Comparison of ENCODE assay signal across 8 mouse cellular contexts in genomic region chr15:85671701-85672191, GRCm38 (mm10).
DNase-seq lines count a peak whose midpoint lies in the region; ATAC-seq and TF ChIP-seq lines count a peak whose summit lies in the region.

No protein-coding gene starts in this region.

- H3K4me1 ChIP-seq in heart, embryonic 16.5 days (ENCODE audit: control insufficient read depth, insufficient read depth, low read length) = peaks cover 36% of the 10 kb centered on the region
- no peaks in the 10 kb centered on the region for H3K4me1 ChIP-seq in liver, embryonic 12.5 days
- H3K4me1 ChIP-seq in small intestine, adult 2 months (ENCODE audit: control insufficient read depth, insufficient read depth, insufficient read length, low read length) = peaks cover 12% of the 10 kb centered on the region

- no peaks in the 10 kb centered on the region for H3K27me3 ChIP-seq in heart, embryonic 16.5 days (ENCODE audit: control insufficient read depth, insufficient read depth, low read length)
- peaks cover 87% of the 10 kb centered on the region for H3K27me3 ChIP-seq in liver, embryonic 12.5 days (replicated peaks)
- no peaks in the 10 kb centered on the region for H3K27me3 ChIP-seq in small intestine, adult 2 months (ENCODE audit: control insufficient read depth, insufficient read depth, low read length)

- peak; percentile 70 for DNase-seq in adrenal gland, postnatal 10 days
- no peak for DNase-seq in adrenal gland, adult 8-10 months
- peak; percentile 29 for DNase-seq in thymus, postnatal 14 days
- DNase-seq in thymus, postnatal 36 days = no peak
- no peak for DNase-seq in ovary, adult 18-20 months (ENCODE audit: low spot score)

- under 1% methylated on average over 50 of the region's 50 CpGs for WGBS in heart, embryonic 16.5 days
- 6% methylated on average over 50 of the region's 50 CpGs for WGBS in liver, embryonic 12.5 days (ENCODE audit: insufficient replicate concordance)
- under 1% methylated on average over 50 of the region's 50 CpGs for WGBS in small intestine, adult 2 months

- TF ChIP-seq CTCF in small intestine, adult 2 months (IDR thresholded peaks at IDR 0.05; ENCODE audit: extremely low read depth, insufficient read length, insufficient replicate concordance, low read depth, low read length) = no peak

- H3K36me3 ChIP-seq in heart, embryonic 16.5 days (ENCODE audit: control insufficient read depth, insufficient read depth) = 0 out of 2 replicates have a peak, but pooled peaks cover 1% of the 10 kb centered on the region
- no peaks in the 10 kb centered on the region for H3K36me3 ChIP-seq in liver, embryonic 12.5 days
- H3K36me3 ChIP-seq in small intestine, adult 2 months (ENCODE audit: control insufficient read depth, insufficient read depth, low read length) = peaks cover 6% of the 10 kb centered on the region

- peak overlapping the region; percentile 89 for H3K4me3 ChIP-seq in heart, embryonic 16.5 days (ENCODE audit: low read length)
- peak overlapping the region; percentile 52 for H3K4me3 ChIP-seq in liver, embryonic 12.5 days
- peak overlapping the region; percentile 84 for H3K4me3 ChIP-seq in small intestine, adult 2 months (ENCODE audit: low read depth, low read length)

- peak overlapping the region; percentile 70 for H3K4me2 ChIP-seq in heart, embryonic 16.5 days (ENCODE audit: low read depth, low read length)
- peak overlapping the region; percentile 68 for H3K4me2 ChIP-seq in liver, embryonic 12.5 days

- no peak for ATAC-seq in heart, embryonic 16.5 days (replicated peaks; ENCODE audit: extremely low read depth, insufficient read depth, low FRiP score)
- no peak for ATAC-seq in liver, embryonic 12.5 days

- TF ChIP-seq POLR2A in small intestine, adult 2 months (IDR thresholded peaks at IDR 0.05; ENCODE audit: low read depth, low read length) = no peak

- peak overlapping the region; percentile 100 for H3K9ac ChIP-seq in heart, embryonic 16.5 days (ENCODE audit: low read length)
- peak overlapping the region; percentile 61 for H3K9ac ChIP-seq in liver, embryonic 12.5 days

- H3K27ac ChIP-seq in heart, embryonic 16.5 days (ENCODE audit: low read length) = peak overlapping the region; percentile 95
- no peak overlapping the region for H3K27ac ChIP-seq in liver, embryonic 12.5 days
- peak overlapping the region; percentile 99 for H3K27ac ChIP-seq in small intestine, adult 2 months (ENCODE audit: insufficient read depth, low read depth, low read length)

- no peaks in the 10 kb centered on the region for H3K9me3 ChIP-seq in heart, embryonic 16.5 days (replicated peaks; ENCODE audit: control insufficient read depth, low read length)
- no peaks in the 10 kb centered on the region for H3K9me3 ChIP-seq in liver, embryonic 12.5 days (replicated peaks)

Comparison
In these comparisons a context has a peak if more than half of its experiments do, and no peak if none do; other contexts are left out.
1. DNase-seq: peak in adrenal gland, postnatal 10 days (single experiment) and thymus, postnatal 14 days (single experiment); none in adrenal gland, adult 8-10 months (single experiment), thymus, postnatal 36 days (0 of 2) and ovary, adult 18-20 months (single experiment).
2. Peak in every context shown above with its lines, with median percentiles within 50 percentile points of each other: H3K4me3 ChIP-seq.